Mouse (Mus musculus) T-cell, adult 66 days (primary cell): ENCODE results near the gene Il18r1. TPM values are rescaled to one million over a fixed set of nuclear protein-coding genes. Genes with fewer than 3 reads are reported as not detected.

ENCODE experiments used
- total RNA-seq, 2 experiments: library from RNA; stranded (reverse); gene quantifications; 3 replicates in 1 of 2; 4 replicates in 1 of 2; pipeline ENCODE4 v1.2.4; 2023

Il18r1 gene
- total RNA-seq: 10 to 100 TPM; 61.5 to 65.6 TPM

DNA sequence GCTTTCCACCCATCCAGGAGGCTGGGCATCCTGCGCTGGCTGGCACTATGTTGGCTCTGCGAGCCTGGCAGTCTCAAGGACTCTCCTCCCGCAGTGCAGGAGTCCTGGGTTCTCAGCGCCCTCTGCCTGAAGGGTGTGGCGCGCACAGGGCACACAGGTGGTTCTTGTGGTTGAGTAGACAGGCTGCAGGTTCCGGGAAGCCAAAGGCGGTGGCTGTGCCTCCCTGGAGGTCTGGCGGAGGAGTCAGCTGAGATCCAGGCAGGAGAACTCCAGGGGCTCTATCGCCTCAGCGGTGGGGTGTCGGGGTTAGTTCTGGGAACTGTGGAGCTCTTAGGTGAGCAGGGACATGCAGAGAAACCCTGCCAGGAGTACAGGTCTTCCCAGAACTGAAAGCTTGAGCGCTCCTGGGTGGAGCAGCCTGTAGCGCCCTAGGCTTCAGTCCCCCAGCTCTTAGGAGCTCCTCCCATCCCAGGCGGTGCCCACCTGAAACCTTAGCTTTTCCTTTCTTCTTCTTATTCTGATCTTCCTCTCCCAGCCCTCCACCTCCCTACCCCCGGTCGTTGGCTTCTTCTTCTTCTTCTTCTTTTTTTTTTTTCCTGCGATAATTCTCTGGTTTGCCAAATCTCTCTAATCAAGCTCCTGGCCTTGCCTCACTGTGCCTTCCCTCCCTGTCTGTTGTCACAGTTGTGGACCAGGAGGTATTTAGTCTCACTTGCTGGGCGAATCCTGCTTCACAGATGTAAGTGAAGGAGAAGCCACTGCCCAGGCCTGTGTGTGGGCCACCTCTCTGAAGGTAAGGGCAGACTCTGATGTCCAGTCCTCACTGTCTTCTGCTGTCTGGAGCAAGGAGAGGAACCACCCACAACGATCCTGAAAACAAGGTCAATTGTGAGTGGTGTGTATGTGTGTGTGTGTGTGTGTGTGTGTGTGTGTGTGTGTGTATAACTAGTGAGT, at the start of gene Il18r1:
Gene Il18r1 (plus strand): TSS at position 76 of the 954 bp plus-strand sequence.

DNA sequence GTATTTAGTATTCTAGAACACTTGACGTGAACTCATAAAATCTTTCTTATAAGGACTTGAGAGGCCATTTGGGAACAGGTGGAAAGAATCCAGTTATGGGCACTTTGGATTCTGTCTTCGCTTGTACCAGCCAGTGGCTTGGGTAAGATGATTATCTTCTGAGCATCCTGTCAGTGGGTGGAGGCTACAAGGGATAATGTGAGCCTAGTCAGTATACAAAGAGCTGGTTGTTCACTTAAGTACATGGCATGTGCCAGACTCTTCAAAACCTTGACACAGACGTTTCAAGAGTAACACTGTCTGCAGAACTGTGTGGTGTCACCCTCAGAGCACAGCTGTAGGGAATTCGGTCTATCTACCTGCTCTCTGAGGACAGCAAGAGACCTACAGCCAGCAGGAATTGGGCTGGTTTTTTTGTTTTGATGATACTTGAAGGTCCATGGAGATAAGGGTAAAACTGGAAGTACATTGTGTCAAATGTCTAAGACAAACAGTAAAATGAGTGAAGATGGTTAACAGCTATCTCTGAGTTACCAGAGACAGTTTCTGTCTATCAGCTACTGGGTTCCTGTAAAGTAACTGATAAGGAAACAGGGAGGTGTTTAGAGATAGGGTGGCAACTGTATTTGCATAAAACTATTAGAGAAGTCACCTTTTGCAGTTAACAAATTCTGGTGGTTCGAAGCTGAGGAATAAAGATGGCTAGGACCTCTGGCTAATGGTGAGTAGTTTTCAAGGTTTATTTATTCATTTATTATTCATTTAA, 36.3 kb upstream of the Il18r1 start, which contains the start of gene Il1rl1:
Gene Il1rl1 (plus strand): TSS at position 661 of the 766 bp plus-strand sequence.

DNA sequence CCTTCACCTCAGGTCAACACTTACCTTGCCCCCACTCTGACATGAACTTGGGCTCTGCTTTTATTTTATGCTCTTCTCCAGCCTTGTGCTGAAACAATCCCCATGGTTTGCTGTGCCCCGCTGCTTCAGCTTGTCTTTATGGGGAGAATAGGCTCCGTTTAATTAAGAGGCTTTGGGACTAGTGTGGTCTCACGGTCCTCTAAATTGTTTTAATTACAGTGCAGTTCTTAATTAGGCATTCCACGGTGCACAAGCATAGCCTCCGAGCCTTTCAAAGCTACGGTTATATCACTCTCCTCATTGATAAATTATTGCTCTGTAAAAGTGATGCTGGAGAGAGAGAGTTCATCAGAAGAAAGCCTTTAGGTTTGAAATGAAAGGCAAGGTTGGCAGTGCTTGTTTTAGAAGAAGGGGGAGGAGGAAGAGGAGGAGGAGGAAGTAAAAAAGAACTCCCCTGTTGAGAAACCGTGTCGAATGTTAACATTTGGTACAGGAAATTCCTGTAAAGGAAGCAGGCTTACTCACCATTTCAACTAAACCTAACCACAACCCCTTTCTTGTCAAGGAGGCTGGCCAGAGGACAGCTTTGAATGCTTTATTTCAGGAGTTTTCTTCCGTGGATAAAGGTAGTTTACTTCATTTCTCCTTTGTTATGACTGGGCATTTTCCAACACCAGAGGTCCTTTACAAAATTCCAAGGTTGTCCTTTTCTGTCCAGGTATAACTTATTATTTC, 49.7 kb downstream of the Il18r1 start, which contains the start of gene Il18rap:
Gene Il18rap (plus strand): TSS at position 512 of the 735 bp plus-strand sequence.

Other genes starting within 250 kb of the Il18r1 start
- under 1 TPM; 0.17 to 0.27 TPM for gene Il1r1, start 240.5 kb upstream of the Il18r1 start, total RNA-seq
- gene Il1rl2, start 140.9 kb upstream of the Il18r1 start, total RNA-seq: 10 to 100 TPM in 1 of 2 experiments, 1 to 10 TPM in 1; 8.4 to 11.2 TPM
- gene Il1rl1, start 36.0 kb upstream of the Il18r1 start, total RNA-seq: 1 to 10 TPM in 1 of 2 experiments, under 1 TPM in 1; 0.71 to 2.8 TPM
- gene Il18rap, start 49.8 kb downstream of the Il18r1 start, total RNA-seq: 10 to 100 TPM; 19.1 to 26.4 TPM
- not detected for gene Slc9a4, start 114.5 kb downstream of the Il18r1 start, total RNA-seq
- not detected for gene Slc9a2, start 215.0 kb downstream of the Il18r1 start, total RNA-seq